Mouse (Mus musculus) limb, embryonic 14.5 days (tissue): ENCODE data around the gene Rnf220. TPM values are rescaled to one million over a fixed set of nuclear protein-coding genes. Genes with fewer than 3 reads are reported as not detected.

Experiments used
- ATAC-seq: fragments of 200-750 bp; cut with Nextera tagmentation; 2 replicates; pipeline ENCODE4 v1.8.0; 2017; ENCODE audit warnings: low read depth, moderate number of reproducible peaks, moderate TSS enrichment; ENCODE audit not compliant: low FRiP score
- DNase-seq: peaks from one replicate; pipeline ENCODE4 v3.0.0-alpha.2; 2015; ENCODE audit warnings: low spot score
- H3K27ac ChIP-seq: fragments of 300-500 bp; sonication (generic); replicated peaks from 2 replicates; pipeline ENCODE4 v1.5.1; 2014; ENCODE audit warnings: low read depth, mild to moderate bottlenecking, low read length, moderate library complexity, mixed read lengths
- H3K27me3 ChIP-seq: fragments of 300-500 bp; sonication (generic); 2 replicates; pipeline ENCODE4 v1.6.1; 2014; ENCODE audit warnings: low read length, mixed read lengths; ENCODE audit not compliant: control insufficient read depth, insufficient read depth
- H3K36me3 ChIP-seq: fragments of 300-500 bp; sonication (generic); 2 replicates; pipeline ENCODE4 v1.6.1; 2014; ENCODE audit warnings: mild to moderate bottlenecking, low read length, moderate library complexity, mixed read lengths; ENCODE audit not compliant: control insufficient read depth, insufficient read depth
- H3K4me1 ChIP-seq: fragments of 300-500 bp; sonication (generic); 2 replicates; pipeline ENCODE4 v1.6.1; 2014; ENCODE audit warnings: antibody characterized with exemption, low read length, mixed read lengths; ENCODE audit not compliant: control insufficient read depth, insufficient read depth
- H3K4me2 ChIP-seq: fragments of 300-500 bp; sonication (generic); replicated peaks from 2 replicates; pipeline ENCODE4 v1.6.1; 2014; ENCODE audit warnings: low read depth, mild to moderate bottlenecking, low read length, moderate library complexity; ENCODE audit not compliant: severe bottlenecking
- H3K4me3 ChIP-seq: fragments of 300-500 bp; sonication (generic); replicated peaks from 2 replicates; pipeline ENCODE4 v1.5.1; 2014; ENCODE audit warnings: low read length
- H3K9ac ChIP-seq: fragments of 300-500 bp; sonication (generic); 2 replicates; pipeline ENCODE4 v1.6.1; 2014; ENCODE audit warnings: mild to moderate bottlenecking, low read depth, low read length, moderate library complexity; ENCODE audit not compliant: severe bottlenecking
- H3K9me3 ChIP-seq: fragments of 300-500 bp; sonication (generic); 2 replicates; pipeline ENCODE4 v1.6.1; 2016; ENCODE audit warnings: low read length; ENCODE audit not compliant: control insufficient read depth
- POLR2A ChIP-seq: fragments of 200-500 bp; IDR thresholded peaks from 2 replicates; pipeline ENCODE4 v1.8.0; 2012; ENCODE audit warnings: inconsistent platforms, mild to moderate bottlenecking, moderate library complexity, borderline replicate concordance; ENCODE audit not compliant: insufficient read depth, insufficient read length; ENCODE audit errors: extremely low read depth
- WGBS: fragments of 180-500 bp; shearing (Covaris S2); extraction: QIAGEN DNeasy Blood & Tissue Kit; methylation state at CpG from one replicate; pipeline ENCODE4 v1.1.7; 2014; 5-methylcytosine and 5-hydroxymethylcytosine counted together
- polyA plus RNA-seq, 2 experiments: library from polyadenylated mRNA; depleted of rRNA in 1 of 2; stranded (reverse) in 1 of 2; unstranded in 1 of 2; fragments of >200 nt; fragmentation: Nextera tagmentation in 1 of 2; extraction: Ambion mirVana in 1 of 2; gene quantifications; 2 replicates each; pipeline versions ENCODE4 v1.2.1 to v1.2.3; 2012 to 2014

Gene Rnf220
- polyA plus RNA-seq, 2 experiments: 72.8 to 126 TPM

GRCm38 (mm10) chr4:117342751-117343150, 154.1 kb downstream of the Rnf220 start:
- no peak overlapping the region for H3K4me2 ChIP-seq
- no peak overlapping the region for H3K9ac ChIP-seq
- no peak for ATAC-seq
- 52% methylated on average over 12 of the region's 12 CpGs for WGBS
- no peak overlapping the region for H3K4me3 ChIP-seq
- H3K36me3 ChIP-seq: no peaks in the 10 kb centered on the region
- DNase-seq: no peak
- H3K27ac ChIP-seq: no peak overlapping the region
- no peaks in the 10 kb centered on the region for H3K4me1 ChIP-seq
- no peak for TF ChIP-seq POLR2A
- no peaks in the 10 kb centered on the region for H3K27me3 ChIP-seq
- no peaks in the 10 kb centered on the region for H3K9me3 ChIP-seq

- 90% methylated on average over 5 of the region's 5 CpGs for WGBS
- DNase-seq: no peak
- no peaks in the 10 kb centered on the region for H3K27me3 ChIP-seq
- H3K9me3 ChIP-seq: no peaks in the 10 kb centered on the region
- no peak overlapping the region for H3K27ac ChIP-seq
- H3K4me2 ChIP-seq: no peak overlapping the region
- ATAC-seq: no peak
- no peaks in the 10 kb centered on the region for H3K4me1 ChIP-seq
- no peaks in the 10 kb centered on the region for H3K36me3 ChIP-seq
- no peak overlapping the region for H3K9ac ChIP-seq
- H3K4me3 ChIP-seq: no peak overlapping the region
- no peak for TF ChIP-seq POLR2A
Measured at GRCm38 (mm10) chr4:117341282-117341681, 155.6 kb downstream of the Rnf220 start.

- no peak overlapping the region for H3K27ac ChIP-seq
- DNase-seq (no peak), ATAC-seq (no peak)
- H3K4me2 ChIP-seq: no peak overlapping the region
- no peak overlapping the region for H3K9ac ChIP-seq
- no peaks in the 10 kb centered on the region for H3K4me1 ChIP-seq
- no peak overlapping the region for H3K4me3 ChIP-seq
- H3K9me3 ChIP-seq: no peaks in the 10 kb centered on the region
- no peak for TF ChIP-seq POLR2A
- no peaks in the 10 kb centered on the region for H3K27me3 ChIP-seq
- no peaks in the 10 kb centered on the region for H3K36me3 ChIP-seq
Measured at GRCm38 (mm10) chr4:117339796-117340195, 157.1 kb downstream of the Rnf220 start.

GRCm38 (mm10) chr4:117330836-117331475, 165.9 kb downstream of the Rnf220 start:
- H3K4me2 ChIP-seq: no peak overlapping the region
- DNase-seq (no peak), ATAC-seq (peak; percentile 44; the same call in 1 of the 2 replicates)
- no peak overlapping the region for H3K27ac ChIP-seq
- TF ChIP-seq POLR2A: no peak
- H3K9ac ChIP-seq: peak overlapping the region; percentile 16; the same call in 1 of the 2 replicates
- H3K4me1 ChIP-seq: peaks cover 20% of the 10 kb centered on the region
- no peaks in the 10 kb centered on the region for H3K9me3 ChIP-seq
- H3K36me3 ChIP-seq: no peaks in the 10 kb centered on the region; the same call in 1 of the 2 replicates
- no peaks in the 10 kb centered on the region for H3K27me3 ChIP-seq
- H3K4me3 ChIP-seq: no peak overlapping the region
- 13% methylated on average over 11 of the region's 11 CpGs for WGBS

- Histone ChIP-seq H3K9ac (no peak overlapping the region), H3K4me3 (no peak overlapping the region), H3K27me3 (no peaks in the 10 kb centered on the region), H3K36me3 (no peaks in the 10 kb centered on the region; the same call in 1 of the 2 replicates), H3K4me1 (peaks cover 20% of the 10 kb centered on the region), H3K9me3 (no peaks in the 10 kb centered on the region), H3K4me2 (no peak overlapping the region), H3K27ac (no peak overlapping the region)
- 26% methylated on average over 3 of the region's 3 CpGs for WGBS
- ATAC-seq: no peak
- DNase-seq: no peak
- TF ChIP-seq POLR2A: no peak
Measured at GRCm38 (mm10) chr4:117330132-117330531, 166.7 kb downstream of the Rnf220 start.

GRCm38 (mm10) chr4:117326915-117327314, 169.9 kb downstream of the Rnf220 start:
- Histone ChIP-seq H3K9me3 (no peaks in the 10 kb centered on the region), H3K4me1 (peaks cover 23% of the 10 kb centered on the region), H3K9ac (no peak overlapping the region), H3K27ac (no peak overlapping the region), H3K4me3 (no peak overlapping the region), H3K27me3 (no peaks in the 10 kb centered on the region), H3K4me2 (no peak overlapping the region), H3K36me3 (no peaks in the 10 kb centered on the region; the same call in 1 of the 2 replicates)
- DNase-seq (no peak), ATAC-seq (no peak)
- WGBS: 84% methylated on average over 3 of the region's 3 CpGs
- TF ChIP-seq POLR2A: no peak
